Mouse (Mus musculus) hindbrain, embryonic 12.5 days (tissue): ENCODE measurements at regions not wholly inside any gene's neighbourhood (a gene's known extent, or its start where the extent isn't known, plus 50 kb on each side); places are given as distances from the start of the nearest gene placed in this dataset.

Experiments used
- ATAC-seq: fragments of 200-750 bp; cut with Nextera tagmentation; 2 replicates; pipeline ENCODE4 v1.8.0; 2017; ENCODE audit warnings: moderate TSS enrichment; ENCODE audit not compliant: low FRiP score
- H3K27ac ChIP-seq: fragments of 300-500 bp; sonication (generic); 2 replicates; pipeline ENCODE4 v1.5.1; 2016; ENCODE audit warnings: mild to moderate bottlenecking
- H3K27me3 ChIP-seq: fragments of 300-500 bp; sonication (generic); 2 replicates; pipeline ENCODE4 v1.6.1; 2016; ENCODE audit warnings: mild to moderate bottlenecking
- H3K36me3 ChIP-seq: fragments of 300-500 bp; sonication (generic); 2 replicates; pipeline ENCODE4 v1.6.1; 2016; ENCODE audit warnings: mild to moderate bottlenecking
- H3K4me1 ChIP-seq: fragments of 300-500 bp; sonication (generic); 2 replicates; pipeline ENCODE4 v1.6.1; 2016
- H3K4me2 ChIP-seq: fragments of 300-500 bp; sonication (generic); replicated peaks from 2 replicates; pipeline ENCODE4 v1.6.1; 2016; ENCODE audit warnings: mild to moderate bottlenecking
- H3K4me3 ChIP-seq: fragments of 300-500 bp; sonication (generic); 2 replicates; pipeline ENCODE4 v1.5.1; 2016; ENCODE audit warnings: mild to moderate bottlenecking
- H3K9ac ChIP-seq: fragments of 300-500 bp; sonication (generic); 2 replicates; pipeline ENCODE4 v1.6.1; 2016; ENCODE audit warnings: mild to moderate bottlenecking, moderate library complexity
- H3K9me3 ChIP-seq: fragments of 300-500 bp; sonication (generic); replicated peaks from 2 replicates; pipeline ENCODE4 v1.6.1; 2016; ENCODE audit warnings: mild to moderate bottlenecking
- WGBS: fragments of 180-500 bp; shearing (Covaris S2); methylation state at CpG from one replicate; pipeline ENCODE4 v1.1.7; 2016; 5-methylcytosine and 5-hydroxymethylcytosine counted together

GRCm38 (mm10) chr2:118044666-118045065 lies 67.0 kb upstream of the Thbs1 start:
- H3K36me3 ChIP-seq: no peaks in the 10 kb centered on the region
- no peak overlapping the region for H3K9ac ChIP-seq
- no peaks in the 10 kb centered on the region for H3K9me3 ChIP-seq
- no peaks in the 10 kb centered on the region for H3K27me3 ChIP-seq
- no peak overlapping the region for H3K27ac ChIP-seq
- no peak overlapping the region for H3K4me3 ChIP-seq
- no peak overlapping the region for H3K4me2 ChIP-seq
- H3K4me1 ChIP-seq: no peaks in the 10 kb centered on the region
- WGBS: 83% methylated on average over 1 of the region's 1 CpGs
- no peak for ATAC-seq

GRCm38 (mm10) chr2:118050326-118050725 lies 61.4 kb upstream of the Thbs1 start:
- 90% methylated on average over 2 of the region's 2 CpGs for WGBS
- no peak overlapping the region for H3K27ac ChIP-seq
- H3K9me3 ChIP-seq: no peaks in the 10 kb centered on the region
- no peaks in the 10 kb centered on the region for H3K27me3 ChIP-seq
- H3K4me3 ChIP-seq: no peak overlapping the region
- ATAC-seq: no peak
- H3K4me2 ChIP-seq: no peak overlapping the region
- no peaks in the 10 kb centered on the region for H3K4me1 ChIP-seq
- no peaks in the 10 kb centered on the region for H3K36me3 ChIP-seq
- no peak overlapping the region for H3K9ac ChIP-seq

GRCm38 (mm10) chr2:118051610-118052009 lies 60.1 kb upstream of the Thbs1 start:
- Histone ChIP-seq H3K27ac (no peak overlapping the region), H3K9me3 (no peaks in the 10 kb centered on the region), H3K4me3 (no peak overlapping the region), H3K36me3 (no peaks in the 10 kb centered on the region), H3K9ac (no peak overlapping the region), H3K4me2 (no peak overlapping the region), H3K27me3 (no peaks in the 10 kb centered on the region), H3K4me1 (no peaks in the 10 kb centered on the region)
- 97% methylated on average over 3 of the region's 3 CpGs for WGBS
- ATAC-seq: no peak

- H3K9ac ChIP-seq: no peak overlapping the region
- no peak for ATAC-seq
- no peaks in the 10 kb centered on the region for H3K36me3 ChIP-seq
- H3K4me2 ChIP-seq: no peak overlapping the region
- 93% methylated on average over 4 of the region's 4 CpGs for WGBS
- H3K4me1 ChIP-seq: no peaks in the 10 kb centered on the region
- no peak overlapping the region for H3K27ac ChIP-seq
- no peak overlapping the region for H3K4me3 ChIP-seq
- H3K27me3 ChIP-seq: no peaks in the 10 kb centered on the region
- H3K9me3 ChIP-seq: no peaks in the 10 kb centered on the region
Measured at GRCm38 (mm10) chr2:118053512-118053911, 58.2 kb upstream of the Thbs1 start.

GRCm38 (mm10) chr2:118058654-118059395 lies 52.9 kb upstream of the Thbs1 start:
- Histone ChIP-seq H3K4me1 (no peaks in the 10 kb centered on the region), H3K4me2 (no peak overlapping the region), H3K27ac (no peak overlapping the region), H3K9me3 (no peaks in the 10 kb centered on the region), H3K27me3 (no peaks in the 10 kb centered on the region), H3K9ac (no peak overlapping the region), H3K4me3 (no peak overlapping the region), H3K36me3 (no peaks in the 10 kb centered on the region)
- no peak for ATAC-seq
- 86% methylated on average over 6 of the region's 6 CpGs for WGBS

- Histone ChIP-seq H3K9ac (no peak overlapping the region), H3K27ac (no peak overlapping the region), H3K4me3 (no peak overlapping the region), H3K36me3 (no peaks in the 10 kb centered on the region), H3K4me1 (no peaks in the 10 kb centered on the region), H3K9me3 (no peaks in the 10 kb centered on the region), H3K27me3 (no peaks in the 10 kb centered on the region), H3K4me2 (no peak overlapping the region)
- ATAC-seq: no peak
- 75% methylated on average over 5 of the region's 5 CpGs for WGBS
Measured at GRCm38 (mm10) chr2:118061291-118061690, 50.4 kb upstream of the Thbs1 start.
